Mouse (Mus musculus): ENCODE measurements around the gene Nacc1.

- TF ChIP-seq MAX (IDR thresholded peaks at IDR 0.05; ENCODE audit: low read length) (no peak), CTCF (IDR thresholded peaks at IDR 0.05 in 2 of 3, conservative IDR thresholded peaks at IDR 0.05 in 1 of 3; ENCODE audit: control insufficient read depth in 1 of 3, insufficient read depth in 1 of 3, low read depth in 2 of 3, low read length in 3 of 3, poor library complexity in 1 of 3, severe bottlenecking in 1 of 3) (no peak), MAFK (IDR thresholded peaks at IDR 0.05; ENCODE audit: borderline replicate concordance, low read depth, low read length) (no peak), CHD1 (IDR thresholded peaks at IDR 0.05; ENCODE audit: low read depth, low read length) (no peak), POLR2A (IDR thresholded peaks at IDR 0.05; ENCODE audit: control insufficient read depth in 1 of 2, insufficient read depth in 1 of 2, low read depth in 1 of 2, low read length in 2 of 2, poor library complexity in 1 of 2) (no peak), USF1 (IDR thresholded peaks at IDR 0.05; ENCODE audit: low read depth, low read length) (no peak), SIN3A (IDR thresholded peaks at IDR 0.05; ENCODE audit: low read length) (no peak), CHD2 (IDR thresholded peaks at IDR 0.05; ENCODE audit: low read length) (no peak), ZNF384 (IDR thresholded peaks at IDR 0.05; ENCODE audit: low read depth, low read length) (no peak), GABPA (IDR thresholded peaks at IDR 0.05; ENCODE audit: low read depth, low read length) (no peak), BHLHE40 (IDR thresholded peaks at IDR 0.05; ENCODE audit: borderline replicate concordance, low read depth, low read length) (no peak)
These were observed 32.1 kb downstream of the Nacc1 start for GRCm38 (mm10) chr8:84655336-84656190.
